In the genomic region with DNA sequence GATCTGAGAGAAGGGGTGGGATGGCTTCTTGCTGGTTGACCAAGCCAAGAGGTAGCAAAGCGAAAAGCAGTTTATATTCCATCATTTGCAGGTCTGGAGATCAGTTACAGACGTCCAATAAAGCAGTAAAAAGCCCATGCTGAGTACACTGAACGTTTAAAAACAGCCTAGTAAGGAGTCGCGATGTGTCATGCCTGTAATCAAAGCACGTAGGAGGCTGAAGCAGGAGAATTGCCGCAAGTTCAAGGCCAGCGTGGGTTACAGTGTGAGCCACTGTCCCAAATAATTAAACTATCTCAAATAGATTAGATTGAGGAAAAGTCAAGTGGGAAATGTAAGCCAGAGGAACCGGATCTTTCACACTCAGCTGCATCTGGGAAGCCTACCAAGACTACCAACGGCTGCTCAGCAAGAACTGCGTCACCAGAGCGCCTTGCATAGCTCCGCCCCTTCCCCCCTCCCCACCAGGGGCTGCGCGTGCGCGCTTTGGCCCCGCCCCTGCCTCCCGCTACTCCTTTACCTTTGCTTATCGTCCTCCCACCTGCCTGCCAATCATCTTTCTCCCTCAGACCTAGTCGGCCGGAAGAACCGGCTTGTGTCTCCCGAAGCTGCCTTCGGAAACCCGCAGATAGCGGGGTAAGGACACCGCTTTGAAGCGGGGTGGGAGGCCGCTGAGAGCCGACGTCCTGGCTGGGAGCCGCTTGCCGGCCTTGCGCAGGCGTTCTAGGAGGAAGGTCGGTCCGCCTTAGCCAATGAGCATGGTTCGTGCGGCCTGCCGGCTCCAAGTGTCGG, we compare ENCODE assay signal across 8 mouse cellular contexts. TPM values are rescaled to one million over a fixed set of nuclear protein-coding genes. Genes with fewer than 3 reads are reported as not detected.
DNase-seq lines count a peak whose midpoint lies in the region; ATAC-seq and TF ChIP-seq lines count a peak whose summit lies in the region.

TSS of gene Tcaim (plus strand) at position 487 of the 792 bp plus-strand sequence.

- peak; percentile 97 for ATAC-seq in cerebellum, adult (ENCODE audit: insufficient number of reproducible peaks, low FRiP score, low TSS enrichment)
- peak; percentile 98 for ATAC-seq in forebrain, embryonic 13.5 days
- ATAC-seq in liver, postnatal 0 days: peak; percentile 96
- ATAC-seq in neural tube, embryonic 14.5 days (ENCODE audit: low read depth): peak; percentile 98

- no peaks in the 10 kb centered on the region for H3K4me1 ChIP-seq in ES-Bruce4 (ENCODE audit: control insufficient read depth, insufficient read depth, low read length)
- H3K4me1 ChIP-seq in forebrain, embryonic 13.5 days: peaks cover 14% of the 10 kb centered on the region
- peaks cover 17% of the 10 kb centered on the region for H3K4me1 ChIP-seq in liver, postnatal 0 days (ENCODE audit: insufficient read depth)
- peaks cover 5% of the 10 kb centered on the region; the same call in 1 of the 2 replicates for H3K4me1 ChIP-seq in neural tube, embryonic 14.5 days (ENCODE audit: control insufficient read depth, insufficient read depth, low read length)

- intact Hi-C loops in heart, postnatal 10 days (cut with DNase I): loop anchor here (2.0 kb wide), 1 partner anchor 146 kb away; the partner anchor contains the start of genes 1110059G10Rik and Kif15

- no peaks in the 10 kb centered on the region for H3K36me3 ChIP-seq in ES-Bruce4 (ENCODE audit: control insufficient read depth, insufficient read depth, low read length, poor library complexity, severe bottlenecking)
- no peaks in the 10 kb centered on the region for H3K36me3 ChIP-seq in forebrain, embryonic 13.5 days (ENCODE audit: poor library complexity, severe bottlenecking)
- H3K36me3 ChIP-seq in liver, postnatal 0 days (replicated peaks; ENCODE audit: insufficient read depth, low read length): no peaks in the 10 kb centered on the region
- H3K36me3 ChIP-seq in neural tube, embryonic 14.5 days (ENCODE audit: control insufficient read depth, insufficient read depth, low read length): no peaks in the 10 kb centered on the region

- WGBS in forebrain, embryonic 13.5 days: 7% methylated on average over 41 of the region's 42 CpGs
- 3% methylated on average over 42 of the region's 42 CpGs for WGBS in large intestine, adult 2 months
- 8% methylated on average over 42 of the region's 42 CpGs for WGBS in liver, postnatal 0 days (ENCODE audit: insufficient replicate concordance)
- WGBS in neural tube, embryonic 14.5 days: 7% methylated on average over 42 of the region's 42 CpGs

- H3K9me3 ChIP-seq in ES-Bruce4 (replicated peaks; ENCODE audit: control insufficient read depth, insufficient read depth, low read length, poor library complexity, severe bottlenecking): no peaks in the 10 kb centered on the region
- H3K9me3 ChIP-seq in forebrain, embryonic 13.5 days (replicated peaks): no peaks in the 10 kb centered on the region
- H3K9me3 ChIP-seq in liver, postnatal 0 days (ENCODE audit: low read length): no peaks in the 10 kb centered on the region
- H3K9me3 ChIP-seq in neural tube, embryonic 14.5 days (ENCODE audit: control insufficient read depth, low read length): no peaks in the 10 kb centered on the region

- H3K9ac ChIP-seq in ES-Bruce4 (ENCODE audit: low read depth, poor library complexity, severe bottlenecking): peak within 1 kb of the TSS; percentile 71
- H3K9ac ChIP-seq in forebrain, embryonic 13.5 days: peak within 1 kb of the TSS; percentile 83
- peak within 1 kb of the TSS; percentile 80 for H3K9ac ChIP-seq in liver, postnatal 0 days (replicated peaks)
- H3K9ac ChIP-seq in neural tube, embryonic 14.5 days (replicated peaks; ENCODE audit: low read depth, low read length): peak within 1 kb of the TSS; percentile 82

- peak within 1 kb of the TSS; percentile 88 for H3K4me2 ChIP-seq in forebrain, embryonic 13.5 days
- peak within 1 kb of the TSS; percentile 92 for H3K4me2 ChIP-seq in liver, postnatal 0 days (ENCODE audit: low read depth, low read length)
- H3K4me2 ChIP-seq in neural tube, embryonic 14.5 days (ENCODE audit: low read depth, low read length): peak within 1 kb of the TSS; percentile 88

- H3K27ac ChIP-seq in ES-Bruce4 (ENCODE audit: insufficient read depth, low read length): no peak within 1 kb of the TSS; the same call in 1 of the 2 replicates
- H3K27ac ChIP-seq in forebrain, embryonic 13.5 days: peak within 1 kb of the TSS; percentile 92
- peak within 1 kb of the TSS; percentile 97 for H3K27ac ChIP-seq in liver, postnatal 0 days (ENCODE audit: low read depth)
- peak within 1 kb of the TSS; percentile 94 for H3K27ac ChIP-seq in neural tube, embryonic 14.5 days (ENCODE audit: low read depth, low read length)

- TF ChIP-seq EP300 in ES-Bruce4 (IDR thresholded peaks at IDR 0.05; ENCODE audit: insufficient read depth, low read depth, low read length): no peak
- no peak for TF ChIP-seq EP300 in liver, postnatal 0 days (IDR thresholded peaks at IDR 0.05; ENCODE audit: low read depth)

- no peaks in the 10 kb centered on the region for H3K27me3 ChIP-seq in ES-Bruce4 (ENCODE audit: control insufficient read depth, insufficient read depth, low read length, poor library complexity, severe bottlenecking)
- H3K27me3 ChIP-seq in forebrain, embryonic 13.5 days: 0 out of 2 replicates have a peak, but pooled peaks cover 5% of the 10 kb centered on the region
- no peaks in the 10 kb centered on the region for H3K27me3 ChIP-seq in liver, postnatal 0 days (ENCODE audit: insufficient read depth, low read length)
- H3K27me3 ChIP-seq in neural tube, embryonic 14.5 days (ENCODE audit: control insufficient read depth, insufficient read depth, low read length): no peaks in the 10 kb centered on the region

- peak within 1 kb of the TSS; percentile 84 for H3K4me3 ChIP-seq in ES-Bruce4 (ENCODE audit: low read depth, low read length)
- H3K4me3 ChIP-seq in forebrain, embryonic 13.5 days: peak within 1 kb of the TSS; percentile 64
- H3K4me3 ChIP-seq in liver, postnatal 0 days (ENCODE audit: low read depth, low read length): peak within 1 kb of the TSS; percentile 68
- H3K4me3 ChIP-seq in neural tube, embryonic 14.5 days (ENCODE audit: low read depth, low read length): peak within 1 kb of the TSS; percentile 69

- no peak for TF ChIP-seq CTCF in ES-Bruce4 (IDR thresholded peaks at IDR 0.05; ENCODE audit: low read depth, low read length)
- no peak for TF ChIP-seq CTCF in liver, postnatal 0 days (IDR thresholded peaks at IDR 0.05; ENCODE audit: low read depth)

- TF ChIP-seq POLR2A in ES-Bruce4 (IDR thresholded peaks at IDR 0.05; ENCODE audit: insufficient read depth, low read length): peak; percentile 77

- DNase-seq in heart, postnatal 10 days: peak; percentile 94
- peak; percentile 68 for DNase-seq in large intestine, adult 2 months (ENCODE audit: low read depth, low spot score)
- peak; percentile 92 for DNase-seq in liver, postnatal 0 days
- DNase-seq in testis, postnatal 10 days (ENCODE audit: low spot score): peak; percentile 95

RNA-seq across cellular contexts. Expression of gene Tcaim, which starts in this region (rescaled TPM):
- polyA plus RNA-seq in ES-Bruce4 (2011; ENCODE audit: insufficient read depth, insufficient read length, low read depth, missing spikeins): 8.0 and 11.0 TPM in 2 replicates
- polyA plus RNA-seq in forebrain, embryonic 13.5 days (2015; fragmentation: Nextera tagmentation; extraction: Ambion mirVana): 6.9 and 7.0 TPM in 2 replicates
- total RNA-seq in heart, postnatal 10 days (2021): 10 to 100 TPM; 20.1 to 22.0 TPM
- polyA plus RNA-seq in large intestine, adult 2 months (2012; rRNA removed): 2.0 and 2.2 TPM in 2 replicates
- 3.7 and 4.4 TPM in 2 replicates for polyA plus RNA-seq in liver, postnatal 0 days (2015; fragmentation: Nextera tagmentation; extraction: Ambion mirVana)
- polyA plus RNA-seq in neural tube, embryonic 14.5 days (2014; fragmentation: Nextera tagmentation; extraction: Ambion mirVana): 9.8 and 12.1 TPM in 2 replicates
